Mouse (Mus musculus): ENCODE results near the gene Rere.
"Not testable (repeated sequence)": the region's sequence is repeated elsewhere in the genome, so short reads cannot be mapped to it uniquely, and the experiment has no call there.

The Rere gene

DNA sequence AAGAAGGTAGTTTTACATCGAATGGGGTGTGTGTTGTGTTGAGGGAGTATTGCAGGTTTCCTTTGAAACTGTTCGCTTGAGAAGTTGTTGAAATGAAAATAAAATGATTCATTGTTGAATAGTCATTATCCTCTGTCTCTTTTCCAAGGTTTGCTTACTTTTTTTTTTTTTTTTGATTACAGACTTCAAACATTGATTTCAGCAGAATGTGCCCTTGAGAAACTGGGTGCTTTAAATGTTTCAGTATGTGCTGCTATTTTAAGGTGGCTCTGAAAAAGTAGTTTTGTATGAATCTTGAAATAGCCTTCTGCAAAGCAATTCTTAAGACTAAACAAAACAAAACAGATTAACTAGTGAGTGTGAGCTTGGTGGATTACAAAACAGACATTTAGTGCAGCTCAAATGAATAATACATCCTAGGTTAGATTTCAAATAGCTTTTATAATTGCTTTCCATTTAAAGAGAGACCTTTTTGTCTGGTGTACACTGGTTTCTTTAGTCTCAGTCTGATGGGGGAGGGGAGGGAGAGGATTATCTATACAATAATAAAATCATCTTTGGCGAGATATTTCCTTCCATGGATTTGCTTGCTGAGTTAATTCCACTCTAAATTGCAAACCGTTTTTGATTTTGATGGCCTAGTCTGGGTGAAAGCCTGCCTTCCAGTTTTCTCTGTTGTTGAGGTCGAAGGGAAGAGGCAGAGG lies 1.3 kb downstream of the Rere start:
- no peak for DNase-seq (ENCODE audit: extremely low spot score, low read depth, low spot score)

DNA sequence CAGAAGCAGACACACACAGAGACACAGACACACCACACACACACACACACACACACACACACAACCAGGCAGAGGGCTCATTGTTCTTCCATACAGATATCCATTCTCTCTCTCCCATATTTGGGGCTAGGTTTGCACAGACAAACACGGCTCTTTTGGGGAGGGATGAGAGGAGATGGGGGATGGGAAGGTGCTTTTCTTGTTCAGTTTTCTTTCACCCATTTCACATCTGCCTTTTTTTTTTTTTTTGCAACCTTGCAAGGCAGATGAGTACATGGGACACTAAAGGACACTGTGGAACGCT lies 1.8 kb downstream of the Rere start:
- DNase-seq (ENCODE audit: extremely low spot score, low read depth, low spot score), result no peak

DNA sequence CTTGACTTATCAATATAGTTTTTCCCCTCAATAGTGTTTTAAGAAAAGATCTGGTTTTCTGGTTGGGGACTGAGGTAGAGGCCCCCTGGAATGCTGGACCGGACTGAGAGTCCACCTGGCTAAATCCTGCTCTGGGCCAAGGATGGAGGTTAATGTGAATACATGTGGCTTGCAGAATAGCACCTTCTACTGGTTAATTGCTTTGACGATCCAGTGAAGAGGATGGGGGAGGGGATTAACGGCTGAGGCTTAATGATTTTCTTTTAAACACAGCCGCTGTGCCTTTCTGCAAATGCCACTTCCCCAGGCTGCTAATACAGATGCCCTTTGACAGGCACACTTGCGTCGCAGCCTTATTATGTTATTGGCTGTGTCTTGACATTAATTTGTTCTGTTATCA lies 2.5 kb downstream of the Rere start:
- no peak for DNase-seq (ENCODE audit: extremely low spot score, low read depth, low spot score)

DNA sequence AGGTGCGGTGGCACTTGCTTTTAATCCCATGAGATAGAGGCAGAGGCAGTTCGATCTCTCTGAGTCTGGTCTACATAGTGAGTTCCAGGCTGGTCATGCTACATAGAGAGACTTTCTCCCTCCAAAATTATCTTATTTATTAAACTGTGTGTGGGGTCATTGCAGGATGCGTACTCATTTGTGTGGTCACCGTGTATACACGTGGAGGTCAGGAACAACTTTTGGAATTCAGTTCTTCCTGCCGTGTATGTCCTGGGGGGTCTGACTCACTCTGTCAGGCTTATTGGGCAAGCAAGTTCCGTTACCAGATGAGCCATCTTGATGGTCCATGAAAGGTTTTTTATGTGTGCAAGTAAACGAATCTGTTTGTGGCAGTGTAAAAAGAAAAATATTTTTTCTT lies 5.5 kb downstream of the Rere start:
- DNase-seq (ENCODE audit: extremely low spot score, low read depth, low spot score), result no peak

DNA sequence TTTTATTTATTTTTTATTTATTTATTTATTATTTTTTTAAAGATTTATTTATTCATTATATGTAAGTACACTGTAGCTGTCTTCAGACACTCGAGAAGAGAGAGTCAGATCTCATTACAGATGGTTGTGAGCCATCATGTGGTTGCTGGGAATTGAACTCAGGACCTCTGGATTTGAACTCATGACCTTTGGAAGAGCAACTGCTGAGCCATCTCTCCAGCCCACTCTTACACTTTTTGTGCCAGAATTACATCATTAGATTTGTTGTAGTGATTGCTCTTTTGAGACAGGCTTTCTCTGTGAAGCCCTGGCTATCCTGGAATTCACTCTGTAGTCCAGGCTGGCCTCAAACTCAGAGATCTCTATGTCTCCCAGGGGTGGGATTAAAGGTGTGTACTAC lies 6.0 kb downstream of the Rere start:
- not testable (repeated sequence) for DNase-seq (ENCODE audit: extremely low spot score, low read depth, low spot score)

DNA sequence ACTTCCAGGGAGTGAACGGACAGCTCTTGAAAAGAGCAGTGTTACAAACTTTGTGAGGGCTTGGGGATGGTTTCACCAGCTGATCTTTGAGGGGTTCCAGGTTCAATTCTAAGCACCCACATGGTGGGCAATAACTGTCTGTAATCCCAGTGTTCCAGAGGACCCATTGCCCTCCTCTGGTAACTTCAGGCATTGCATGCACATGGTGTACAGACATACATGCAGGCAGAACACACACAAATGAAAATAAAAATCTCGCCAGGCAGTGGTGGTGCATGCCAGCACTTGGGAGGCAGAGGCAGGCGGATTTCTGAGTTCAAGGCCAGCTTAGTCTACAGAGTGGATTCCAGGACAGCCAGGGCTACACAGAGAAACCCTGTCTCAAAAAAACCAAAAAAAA lies 10.5 kb downstream of the Rere start:
- DNase-seq (ENCODE audit: extremely low spot score, low read depth, low spot score), result no peak

DNA sequence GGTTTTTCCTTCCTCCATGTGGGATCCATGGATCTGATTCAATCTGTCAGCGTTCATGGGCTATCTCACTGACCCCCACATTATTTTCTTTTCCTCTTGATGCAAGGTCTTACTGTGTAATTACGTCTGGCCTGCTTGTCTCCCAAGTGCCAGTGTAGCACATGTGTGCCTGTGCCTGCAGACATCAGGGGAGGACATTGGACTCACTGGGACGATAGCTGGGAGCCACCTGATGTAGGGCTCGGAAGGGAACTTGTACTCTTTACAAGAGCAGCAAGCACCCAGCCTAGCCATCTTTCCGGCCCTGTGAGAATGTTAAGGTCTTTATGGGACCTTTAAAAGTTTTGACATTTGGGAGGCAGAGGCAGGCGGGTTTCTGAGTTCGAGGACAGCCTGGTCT lies 13.4 kb downstream of the Rere start:
- no peak for DNase-seq (ENCODE audit: extremely low spot score, low read depth, low spot score)

DNA sequence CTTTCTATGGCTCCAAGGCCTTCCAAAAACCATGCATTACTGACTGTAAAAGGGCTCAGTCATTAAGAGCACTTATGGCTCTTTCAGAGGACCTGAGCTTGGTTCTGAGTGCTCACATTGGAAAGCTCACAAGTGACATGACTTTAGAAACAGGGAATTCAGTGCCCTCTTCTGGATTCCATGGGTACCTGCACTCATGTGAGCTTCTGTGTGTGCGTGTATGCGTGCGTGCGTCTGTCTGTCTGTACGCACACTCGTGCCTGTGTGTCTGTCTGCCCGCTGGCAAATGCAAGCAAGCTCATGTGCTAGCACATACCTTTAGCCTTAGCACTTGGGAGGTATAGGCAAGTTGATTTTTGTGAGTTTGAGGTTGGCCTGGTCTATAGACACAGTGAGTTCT lies 14.5 kb downstream of the Rere start:
- DNase-seq (ENCODE audit: extremely low spot score, low read depth, low spot score), result no peak

DNA sequence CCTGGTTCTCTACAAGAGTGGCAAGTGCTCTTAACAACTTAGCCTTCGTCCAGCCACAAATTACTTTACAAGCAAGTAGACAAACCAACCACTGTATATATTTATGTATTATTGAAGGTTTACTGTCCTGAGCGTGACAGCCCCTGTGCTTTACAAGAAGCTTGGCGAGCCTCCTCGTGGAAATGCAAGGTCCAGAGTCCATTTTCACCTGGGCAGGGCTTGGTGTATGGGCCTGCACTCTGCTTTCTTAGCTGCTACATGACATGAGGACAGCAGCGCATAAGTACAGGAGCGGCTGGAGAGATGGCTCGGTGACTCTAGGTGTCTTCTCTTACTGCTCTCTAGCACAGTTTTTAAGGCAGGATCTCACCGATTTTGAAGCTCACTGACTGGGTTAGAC lies 21.3 kb downstream of the Rere start:
- DNase-seq (ENCODE audit: extremely low spot score, low read depth, low spot score), result no peak

DNA sequence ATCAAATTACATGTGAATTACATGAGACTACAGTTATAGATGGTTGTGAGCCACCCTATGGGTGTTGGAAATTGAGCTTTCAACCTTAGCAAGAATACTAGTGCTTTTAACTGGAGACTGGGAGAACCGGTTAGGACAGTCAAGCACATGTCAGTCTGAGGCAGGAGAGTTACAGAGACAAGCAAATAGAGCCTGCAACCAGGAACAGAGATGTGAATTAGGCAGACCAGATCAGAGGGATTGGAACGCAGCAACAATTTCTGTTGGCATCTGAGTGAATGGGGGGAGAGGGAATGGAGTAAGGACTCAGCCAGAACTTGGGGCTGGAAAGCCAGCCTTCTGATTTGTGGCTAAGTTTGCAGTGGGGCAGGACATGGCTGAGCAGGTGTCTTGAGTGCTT lies 25.3 kb downstream of the Rere start:
- DNase-seq (ENCODE audit: extremely low spot score, low read depth, low spot score), result no peak

DNA sequence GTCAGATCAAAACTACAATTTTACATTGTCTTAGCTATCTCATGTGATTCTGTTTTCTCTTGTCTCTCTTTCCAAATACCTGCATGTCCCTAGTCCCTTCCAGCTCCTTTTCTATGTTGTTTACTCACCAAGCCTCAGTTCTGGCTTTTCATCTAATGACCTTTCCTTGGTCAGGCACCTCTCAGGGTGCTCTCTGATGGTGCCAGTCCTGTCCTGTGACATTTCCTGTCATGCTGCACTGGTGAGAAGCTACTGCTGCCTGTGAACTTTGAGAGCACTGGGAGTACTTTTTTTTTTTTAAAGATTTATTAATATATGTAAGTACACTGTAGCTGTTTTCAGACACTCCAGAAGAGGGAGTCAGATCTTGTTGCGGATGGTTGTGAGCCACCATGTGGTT lies 25.8 kb downstream of the Rere start:
- DNase-seq (ENCODE audit: extremely low spot score, low read depth, low spot score), result no peak

DNA sequence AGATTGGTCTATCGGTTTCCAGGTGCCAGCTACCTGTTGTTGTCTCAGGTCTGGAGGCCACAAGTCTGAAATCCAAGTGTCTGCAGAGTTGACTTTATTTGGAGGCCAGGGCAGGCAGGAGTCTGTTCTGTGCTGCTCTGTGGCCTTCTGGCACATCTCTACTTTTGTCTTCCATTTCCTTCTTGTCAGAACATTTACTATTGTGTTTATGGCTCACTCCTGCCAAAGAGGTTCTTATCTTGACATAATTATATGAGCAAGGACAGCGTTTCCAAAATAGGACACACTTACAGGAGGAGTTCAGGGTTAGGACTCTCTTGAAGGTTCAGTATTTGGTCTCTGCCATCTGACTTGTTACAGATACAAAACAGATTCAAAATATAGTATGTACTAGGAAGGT lies 30.0 kb downstream of the Rere start:
- no peak for DNase-seq (ENCODE audit: extremely low spot score, low read depth, low spot score)

DNA sequence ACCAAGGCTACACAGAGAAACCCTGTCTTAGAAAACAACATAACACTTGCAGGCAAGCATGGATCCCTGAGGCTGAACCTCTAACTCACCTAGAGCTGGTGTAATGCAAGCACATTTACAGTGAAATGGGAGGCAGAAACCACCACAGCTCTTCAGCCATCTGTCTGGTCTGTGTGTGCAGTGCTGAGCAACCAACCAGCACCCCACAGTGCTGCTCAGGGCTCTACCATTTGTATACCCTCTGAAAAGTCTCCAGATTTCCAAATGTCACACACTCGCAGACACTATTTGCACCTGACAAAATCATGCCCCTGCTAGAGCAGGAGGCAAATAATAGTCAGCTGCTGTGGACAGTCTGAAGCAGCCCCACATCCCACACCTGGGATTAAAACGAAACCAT lies 31.2 kb downstream of the Rere start:
- no peak for DNase-seq (ENCODE audit: extremely low spot score, low read depth, low spot score)

DNA sequence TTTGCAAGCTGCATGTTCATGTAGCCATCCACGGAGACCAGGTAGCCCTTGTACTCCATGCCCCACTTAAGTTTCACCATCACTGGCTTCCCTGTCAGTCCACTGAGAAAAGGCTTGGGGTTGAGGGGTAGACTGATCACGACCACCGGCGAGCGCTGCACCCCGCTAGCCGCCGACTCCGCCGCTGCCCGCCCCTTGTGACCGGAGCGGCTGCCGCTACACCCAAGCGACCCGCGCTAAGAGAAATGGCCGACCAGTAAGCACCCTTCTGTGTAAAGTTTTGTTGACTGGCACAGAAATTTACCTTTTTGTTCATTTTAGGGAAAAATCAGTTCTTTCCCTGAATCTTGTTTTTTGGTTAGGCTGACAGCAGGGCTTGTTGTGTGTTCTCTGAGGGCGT lies 33.9 kb downstream of the Rere start:
- DNase-seq (ENCODE audit: extremely low spot score, low read depth, low spot score), result no peak

DNA sequence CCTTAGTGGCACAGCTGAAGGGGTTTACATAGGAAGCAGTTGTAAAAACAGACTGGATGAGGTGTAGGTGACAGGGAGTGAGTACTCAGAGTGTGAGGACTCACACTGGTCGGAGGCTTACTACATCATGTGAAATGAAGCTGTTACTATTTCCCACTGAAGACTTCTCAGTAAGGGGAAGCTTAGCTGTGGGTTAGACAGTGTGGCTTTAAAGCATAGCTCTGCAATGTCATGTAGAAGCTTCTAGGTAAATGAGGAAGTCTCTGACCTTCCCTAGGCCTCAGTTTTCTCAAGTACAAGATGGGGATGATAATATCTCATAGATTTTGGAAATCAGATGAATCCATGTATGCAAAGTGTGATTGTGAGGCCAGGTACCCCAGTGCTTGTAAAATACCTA lies 35.1 kb downstream of the Rere start:
- DNase-seq (ENCODE audit: extremely low spot score, low read depth, low spot score), result no peak

DNA sequence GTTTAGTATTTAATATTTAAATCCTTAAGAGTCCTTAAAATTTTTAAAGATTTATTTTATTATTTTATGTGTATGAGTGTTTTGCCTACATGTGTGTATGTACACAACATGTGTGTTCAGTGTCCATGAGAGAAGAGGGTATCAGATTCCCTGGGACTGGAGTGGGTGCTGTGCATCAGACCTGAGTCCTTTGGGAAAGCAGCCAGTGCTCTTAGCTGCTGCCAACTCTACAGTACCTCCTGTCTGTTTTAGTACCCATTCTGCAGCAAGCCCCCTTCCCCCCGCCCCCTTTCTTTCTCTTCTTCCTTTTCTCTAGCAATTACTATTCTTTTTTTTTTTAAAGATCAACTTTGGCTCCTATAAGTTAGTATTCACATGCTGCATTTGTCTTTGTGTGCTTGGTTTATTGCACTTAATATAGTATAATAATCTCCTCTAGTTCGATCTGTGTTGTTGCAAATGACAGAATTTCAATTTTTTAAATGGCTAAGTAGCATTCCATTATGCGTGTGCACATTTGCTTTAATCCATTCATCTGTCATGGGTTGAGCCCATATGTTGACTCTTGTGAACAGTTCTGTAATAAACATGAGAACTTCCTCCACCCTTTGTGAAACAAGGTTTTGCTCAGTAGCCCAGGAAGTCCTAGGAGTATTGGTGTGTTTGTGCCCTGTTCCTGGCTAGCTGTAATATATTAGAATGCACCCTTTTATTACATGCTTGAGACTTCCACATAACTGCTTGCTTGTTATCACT lies 43.8 kb downstream of the Rere start:
- DNase-seq (ENCODE audit: extremely low spot score, low read depth, low spot score), result no peak

DNA sequence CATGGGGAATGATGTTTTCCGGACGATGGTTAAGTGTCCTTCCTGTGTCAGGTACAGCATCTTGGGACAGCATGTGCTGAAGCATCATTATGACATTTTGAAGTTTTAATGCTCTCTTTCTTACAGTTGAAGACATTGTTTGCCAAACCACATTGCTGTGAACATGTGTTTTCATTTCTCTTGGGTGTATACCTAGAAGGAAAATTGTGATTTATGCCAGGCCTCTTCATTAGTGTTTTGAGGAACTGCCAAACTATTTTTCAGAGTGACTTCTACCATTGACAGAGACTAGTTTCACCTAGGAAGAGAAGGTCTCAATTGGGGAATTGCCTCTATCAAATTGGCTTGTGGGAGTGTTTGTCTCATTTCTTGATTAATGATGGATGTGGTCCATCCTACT lies 44.6 kb downstream of the Rere start:
- no peak for DNase-seq (ENCODE audit: extremely low spot score, low read depth, low spot score)

DNA sequence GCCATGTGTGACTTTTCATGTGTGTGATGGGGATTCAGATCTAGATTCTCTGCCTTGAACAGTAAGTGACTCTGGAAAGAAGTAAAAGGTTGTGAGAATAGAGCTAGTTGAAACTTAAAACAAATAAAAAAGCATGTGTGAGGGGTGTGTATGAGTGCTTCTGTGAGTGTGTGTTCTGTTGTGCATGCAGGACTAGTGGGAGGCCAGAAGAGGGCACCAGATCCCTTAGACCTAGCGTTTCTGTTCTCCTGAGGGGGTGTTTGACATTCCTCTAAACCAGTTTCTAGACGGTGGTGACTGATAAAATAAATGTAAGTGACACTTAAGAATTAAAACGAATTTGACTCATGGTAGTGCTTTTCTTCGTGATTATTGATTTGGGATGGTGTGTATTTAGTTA lies 46.0 kb downstream of the Rere start:
- DNase-seq (ENCODE audit: extremely low spot score, low read depth, low spot score), result no peak

DNA sequence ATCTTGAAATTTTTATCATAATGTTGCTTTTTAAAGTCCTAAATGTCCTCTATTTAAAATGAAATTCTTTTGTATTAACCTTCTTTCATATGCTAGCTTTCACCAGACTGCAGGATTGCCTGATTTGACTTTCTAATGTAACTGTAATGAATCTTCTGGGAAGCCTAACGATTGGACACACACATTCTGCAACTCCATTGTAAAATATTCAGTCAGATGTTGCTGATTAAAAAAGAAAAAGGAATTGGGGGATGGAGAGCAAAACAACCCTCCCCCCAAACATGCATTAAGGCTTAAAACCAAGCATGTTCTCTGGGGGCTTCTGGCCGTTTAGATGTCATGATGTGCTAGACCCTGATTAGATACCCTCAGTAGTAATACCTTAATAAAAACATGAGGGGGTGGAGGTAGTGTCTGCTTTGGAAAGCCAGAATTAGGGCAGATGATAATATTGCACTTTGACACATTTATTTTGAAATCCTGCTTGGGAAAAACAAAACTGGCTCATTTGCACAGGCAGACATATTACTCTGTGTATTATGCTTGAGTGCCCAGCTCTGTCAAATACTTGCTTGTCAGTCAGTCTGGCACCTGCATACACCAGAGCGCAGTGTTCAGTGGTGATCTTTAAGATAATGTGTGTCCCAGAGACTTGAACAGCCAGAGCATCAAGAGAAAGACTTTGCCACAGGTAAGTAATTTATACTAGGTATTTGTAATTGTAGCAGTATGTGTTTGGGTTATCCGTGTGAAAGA lies 52.7 kb downstream of the Rere start:
- no peak for DNase-seq (ENCODE audit: extremely low spot score, low read depth, low spot score)

DNA sequence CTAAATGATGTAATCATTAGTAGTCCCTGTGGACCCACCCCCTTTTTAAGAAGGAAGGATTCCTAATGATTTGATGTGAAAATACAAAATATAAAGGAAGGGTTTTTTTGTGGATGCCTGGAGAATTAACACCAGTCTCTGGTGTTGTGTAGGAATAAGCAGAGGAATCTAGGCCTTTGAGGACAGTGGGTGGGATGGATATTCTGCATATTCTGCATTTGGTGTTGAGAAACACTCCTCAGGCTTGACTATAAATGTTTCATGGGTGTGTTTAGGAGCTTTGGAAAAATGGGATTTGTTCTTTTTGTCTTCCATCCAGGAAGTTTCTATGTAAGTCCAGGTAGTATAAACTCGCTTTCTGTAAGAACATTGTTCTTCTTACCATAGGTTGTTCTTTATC lies 55.8 kb downstream of the Rere start:
- no peak for DNase-seq (ENCODE audit: extremely low spot score, low read depth, low spot score)

DNA sequence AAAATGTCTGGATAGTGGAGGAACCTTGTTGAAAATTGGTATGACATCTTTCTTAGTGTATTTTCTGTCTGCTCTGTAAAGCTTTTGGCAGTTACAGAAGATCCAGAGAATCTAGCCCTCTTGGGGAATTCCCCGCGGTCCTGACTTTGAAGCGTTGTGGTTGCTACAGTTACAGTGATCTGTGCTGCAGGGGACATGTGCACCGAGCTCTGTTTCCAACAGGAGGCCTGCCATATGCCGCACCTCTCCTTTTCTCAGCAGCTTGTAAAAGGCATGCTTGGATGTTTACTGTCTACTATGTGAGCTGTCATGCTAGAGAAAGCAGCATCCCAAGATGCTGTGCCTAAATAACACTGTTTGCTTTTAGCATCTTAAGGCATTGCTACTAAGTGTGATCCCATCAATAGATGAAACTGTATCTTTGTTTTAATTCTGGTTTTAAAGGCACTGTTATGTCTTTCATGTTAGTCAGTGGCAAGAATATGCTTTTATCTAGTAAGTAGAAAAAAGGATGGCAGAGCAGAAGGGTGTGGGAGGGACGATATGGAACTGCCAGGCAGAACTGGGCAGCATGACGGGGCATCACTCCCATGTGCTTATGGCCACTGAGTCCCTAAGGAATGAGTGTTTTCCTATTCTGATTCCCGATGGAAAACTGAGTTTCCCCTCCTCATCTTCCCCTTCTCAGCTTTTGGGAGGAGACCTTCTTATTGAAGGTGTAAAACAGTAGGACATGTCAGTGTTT lies 57.6 kb downstream of the Rere start:
- DNase-seq (ENCODE audit: extremely low spot score, low read depth, low spot score), result no peak

Data from hindlimb bud, embryonic 11.5 days (tissue).